Mouse (Mus musculus) bone marrow macrophage, adult 2 months (primary cell): Measurements from ENCODE around the gene Tspan18.

ENCODE experiments used
- CTCF ChIP-seq: IDR thresholded peaks from 2 replicates; pipeline ENCODE4 v1.5.1; 2012; ENCODE audit warnings: low read depth, mild to moderate bottlenecking, low read length, moderate library complexity
- POLR2A ChIP-seq: IDR thresholded peaks from 2 replicates; pipeline ENCODE4 v1.6.1; 2012; ENCODE audit warnings: mild to moderate bottlenecking, low read depth, low read length, borderline replicate concordance

DNA sequence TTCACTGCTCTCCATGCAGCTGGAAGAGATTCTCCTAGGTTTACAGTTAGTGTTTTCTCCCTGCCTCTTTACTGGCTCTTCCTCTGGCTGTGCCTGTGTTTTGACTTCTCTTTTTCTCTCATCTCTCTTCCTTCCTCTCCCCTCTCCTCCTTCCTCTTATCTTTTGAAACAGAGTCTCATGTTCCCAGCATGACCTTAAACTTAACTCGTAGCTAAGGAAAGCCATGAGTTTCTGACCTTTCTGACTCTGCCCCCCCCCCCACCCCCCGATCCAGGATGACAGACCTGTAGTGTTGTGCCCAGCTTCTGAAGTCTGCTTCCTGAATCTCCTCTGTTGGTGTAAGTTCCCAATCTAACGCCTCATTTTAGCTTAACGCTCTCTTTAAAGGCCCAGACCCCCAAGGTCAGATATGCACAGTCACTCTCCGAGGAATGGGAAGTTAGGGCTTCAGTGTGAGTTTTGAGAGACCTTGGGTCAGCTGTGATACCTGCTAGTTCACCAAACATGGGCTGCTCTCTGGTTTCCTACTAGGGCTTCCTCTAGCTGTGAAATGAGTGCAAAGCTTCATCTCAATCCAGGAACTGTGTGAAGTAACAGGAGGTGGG is 11.5 kb upstream of the Tspan18 start:
- no peak for TF ChIP-seq CTCF
- no peak for TF ChIP-seq POLR2A
